Mouse (Mus musculus): Measurements from ENCODE around the gene Atp6v0b. TPM values are rescaled to one million over a fixed set of nuclear protein-coding genes. Genes with fewer than 3 reads are reported as not detected.

Atp6v0b gene
- polyA plus RNA-seq, 1 experiment = 102 TPM

- Histone ChIP-seq H3K4me3 (ENCODE audit: low read depth, low read length) (no peak overlapping the region), H3K36me3 (ENCODE audit: control insufficient read depth, insufficient read depth, low read length, poor library complexity, severe bottlenecking) (peaks cover 8% of the 10 kb centered on the region; the same call in 1 of the 2 replicates), H3K9ac (ENCODE audit: low read depth, poor library complexity, severe bottlenecking) (no peak overlapping the region), H3K9me3 (replicated peaks; ENCODE audit: control insufficient read depth, insufficient read depth, low read length, poor library complexity, severe bottlenecking) (no peaks in the 10 kb centered on the region), H3K4me1 (ENCODE audit: control insufficient read depth, insufficient read depth, low read length) (peaks cover 2% of the 10 kb centered on the region), H3K27me3 (ENCODE audit: control insufficient read depth, insufficient read depth, low read length, poor library complexity, severe bottlenecking) (no peaks in the 10 kb centered on the region), H3K27ac (ENCODE audit: insufficient read depth, low read length) (no peak overlapping the region)
- no peak for TF ChIP-seq EP300 (IDR thresholded peaks at IDR 0.05; ENCODE audit: insufficient read depth, low read depth, low read length)
Measured at GRCm38 (mm10) chr4:117893376-117893775, 6.2 kb upstream of the Atp6v0b start.

GRCm38 (mm10) chr4:117891738-117892161 lies 4.6 kb upstream of the Atp6v0b start, which contains the start of gene Dph2:
TSS of gene Dph2 (minus strand) at chr4:117892032.
- peaks cover 2% of the 10 kb centered on the region for H3K4me1 ChIP-seq (ENCODE audit: control insufficient read depth, insufficient read depth, low read length)
- no peaks in the 10 kb centered on the region for H3K27me3 ChIP-seq (ENCODE audit: control insufficient read depth, insufficient read depth, low read length, poor library complexity, severe bottlenecking)
- H3K36me3 ChIP-seq (ENCODE audit: control insufficient read depth, insufficient read depth, low read length, poor library complexity, severe bottlenecking) = peaks cover 8% of the 10 kb centered on the region; the same call in 1 of the 2 replicates
- H3K27ac ChIP-seq (ENCODE audit: insufficient read depth, low read length) = no peak within 1 kb of the TSS
- H3K9me3 ChIP-seq (replicated peaks; ENCODE audit: control insufficient read depth, insufficient read depth, low read length, poor library complexity, severe bottlenecking) = no peaks in the 10 kb centered on the region
- H3K4me3 ChIP-seq (ENCODE audit: low read depth, low read length) = peak within 1 kb of the TSS; percentile 79
- peak within 1 kb of the TSS; percentile 72 for H3K9ac ChIP-seq (ENCODE audit: low read depth, poor library complexity, severe bottlenecking)
- TF ChIP-seq EP300 (IDR thresholded peaks at IDR 0.05; ENCODE audit: insufficient read depth, low read depth, low read length) (no peak), POLR2A (IDR thresholded peaks at IDR 0.05; ENCODE audit: insufficient read depth, low read length) (no peak), CTCF (IDR thresholded peaks at IDR 0.05; ENCODE audit: low read depth, low read length) (no peak)

GRCm38 (mm10) chr4:117890750-117891149 lies 3.6 kb upstream of the Atp6v0b start:
- Histone ChIP-seq H3K36me3 (ENCODE audit: control insufficient read depth, insufficient read depth, low read length, poor library complexity, severe bottlenecking) (peaks cover 11% of the 10 kb centered on the region; the same call in 1 of the 2 replicates), H3K4me3 (ENCODE audit: low read depth, low read length) (0 out of 2 replicates have a peak overlapping the region, but pooled peaks have one; percentile 79), H3K9me3 (replicated peaks; ENCODE audit: control insufficient read depth, insufficient read depth, low read length, poor library complexity, severe bottlenecking) (no peaks in the 10 kb centered on the region), H3K9ac (ENCODE audit: low read depth, poor library complexity, severe bottlenecking) (no peak overlapping the region), H3K27me3 (ENCODE audit: control insufficient read depth, insufficient read depth, low read length, poor library complexity, severe bottlenecking) (no peaks in the 10 kb centered on the region), H3K27ac (ENCODE audit: insufficient read depth, low read length) (no peak overlapping the region), H3K4me1 (ENCODE audit: control insufficient read depth, insufficient read depth, low read length) (peaks cover 2% of the 10 kb centered on the region)
- TF ChIP-seq POLR2A (IDR thresholded peaks at IDR 0.05; ENCODE audit: insufficient read depth, low read length) (no peak), EP300 (IDR thresholded peaks at IDR 0.05; ENCODE audit: insufficient read depth, low read depth, low read length) (no peak), CTCF (IDR thresholded peaks at IDR 0.05; ENCODE audit: low read depth, low read length) (no peak)

GRCm38 (mm10) chr4:117890031-117890430 lies 2.9 kb upstream of the Atp6v0b start:
- H3K36me3 ChIP-seq (ENCODE audit: control insufficient read depth, insufficient read depth, low read length, poor library complexity, severe bottlenecking) = peaks cover 17% of the 10 kb centered on the region
- no peak overlapping the region for H3K4me3 ChIP-seq (ENCODE audit: low read depth, low read length)
- peaks cover 2% of the 10 kb centered on the region for H3K4me1 ChIP-seq (ENCODE audit: control insufficient read depth, insufficient read depth, low read length)
- H3K9me3 ChIP-seq (replicated peaks; ENCODE audit: control insufficient read depth, insufficient read depth, low read length, poor library complexity, severe bottlenecking) = no peaks in the 10 kb centered on the region
- no peak for TF ChIP-seq EP300 (IDR thresholded peaks at IDR 0.05; ENCODE audit: insufficient read depth, low read depth, low read length)
- TF ChIP-seq CTCF (IDR thresholded peaks at IDR 0.05; ENCODE audit: low read depth, low read length) = no peak
- no peak for TF ChIP-seq POLR2A (IDR thresholded peaks at IDR 0.05; ENCODE audit: insufficient read depth, low read length)
- no peaks in the 10 kb centered on the region for H3K27me3 ChIP-seq (ENCODE audit: control insufficient read depth, insufficient read depth, low read length, poor library complexity, severe bottlenecking)
- no peak overlapping the region for H3K9ac ChIP-seq (ENCODE audit: low read depth, poor library complexity, severe bottlenecking)
- H3K27ac ChIP-seq (ENCODE audit: insufficient read depth, low read length) = no peak overlapping the region

GRCm38 (mm10) chr4:117889471-117889870 lies 2.3 kb upstream of the Atp6v0b start:
- Histone ChIP-seq H3K36me3 (ENCODE audit: control insufficient read depth, insufficient read depth, low read length, poor library complexity, severe bottlenecking) (peaks cover 23% of the 10 kb centered on the region), H3K9ac (ENCODE audit: low read depth, poor library complexity, severe bottlenecking) (no peak overlapping the region), H3K9me3 (replicated peaks; ENCODE audit: control insufficient read depth, insufficient read depth, low read length, poor library complexity, severe bottlenecking) (no peaks in the 10 kb centered on the region), H3K27ac (ENCODE audit: insufficient read depth, low read length) (no peak overlapping the region), H3K27me3 (ENCODE audit: control insufficient read depth, insufficient read depth, low read length, poor library complexity, severe bottlenecking) (no peaks in the 10 kb centered on the region), H3K4me1 (ENCODE audit: control insufficient read depth, insufficient read depth, low read length) (peaks cover 2% of the 10 kb centered on the region), H3K4me3 (ENCODE audit: low read depth, low read length) (no peak overlapping the region)
- TF ChIP-seq CTCF (IDR thresholded peaks at IDR 0.05; ENCODE audit: low read depth, low read length) (no peak), EP300 (IDR thresholded peaks at IDR 0.05; ENCODE audit: insufficient read depth, low read depth, low read length) (no peak), POLR2A (IDR thresholded peaks at IDR 0.05; ENCODE audit: insufficient read depth, low read length) (no peak)

GRCm38 (mm10) chr4:117887920-117888319 lies 787 bp upstream of the Atp6v0b start:
- Histone ChIP-seq H3K9ac (ENCODE audit: low read depth, poor library complexity, severe bottlenecking) (no peak overlapping the region), H3K36me3 (ENCODE audit: control insufficient read depth, insufficient read depth, low read length, poor library complexity, severe bottlenecking) (peaks cover 23% of the 10 kb centered on the region), H3K4me3 (ENCODE audit: low read depth, low read length) (no peak overlapping the region), H3K27me3 (ENCODE audit: control insufficient read depth, insufficient read depth, low read length, poor library complexity, severe bottlenecking) (no peaks in the 10 kb centered on the region), H3K9me3 (replicated peaks; ENCODE audit: control insufficient read depth, insufficient read depth, low read length, poor library complexity, severe bottlenecking) (no peaks in the 10 kb centered on the region), H3K27ac (ENCODE audit: insufficient read depth, low read length) (no peak overlapping the region), H3K4me1 (ENCODE audit: control insufficient read depth, insufficient read depth, low read length) (peaks cover 2% of the 10 kb centered on the region)
- TF ChIP-seq EP300 (IDR thresholded peaks at IDR 0.05; ENCODE audit: insufficient read depth, low read depth, low read length) (no peak), CTCF (IDR thresholded peaks at IDR 0.05; ENCODE audit: low read depth, low read length) (no peak), POLR2A (IDR thresholded peaks at IDR 0.05; ENCODE audit: insufficient read depth, low read length) (no peak)
